Mouse (Mus musculus) kidney, postnatal 0 days (tissue): ENCODE data around the gene Syt5. TPM values are rescaled to one million over a fixed set of nuclear protein-coding genes. Genes with fewer than 3 reads are reported as not detected.

Experiments used
- ATAC-seq: fragments of 200-750 bp; cut with Nextera tagmentation; replicated peaks from 2 replicates; pipeline ENCODE4 v1.8.0; 2017; ENCODE audit warnings: low read depth, moderate number of reproducible peaks, moderate TSS enrichment, moderate library complexity; ENCODE audit not compliant: low FRiP score
- DNase-seq: peaks from one replicate; pipeline ENCODE4 v3.0.0-alpha.2; 2016; ENCODE audit warnings: low spot score
- H3K27ac ChIP-seq: fragments of 300-500 bp; sonication (generic); 2 replicates; pipeline ENCODE4 v1.5.1; 2014; ENCODE audit warnings: mild to moderate bottlenecking
- H3K27me3 ChIP-seq: fragments of 300-500 bp; sonication (generic); 2 replicates; pipeline ENCODE4 v1.6.1; 2014; ENCODE audit warnings: low read length, mixed read lengths; ENCODE audit not compliant: insufficient read depth
- H3K36me3 ChIP-seq: fragments of 300-500 bp; sonication (generic); 2 replicates; pipeline ENCODE4 v1.6.1; 2014; ENCODE audit warnings: low read length, mixed read lengths; ENCODE audit not compliant: insufficient read depth
- H3K4me1 ChIP-seq: fragments of 300-500 bp; sonication (generic); replicated peaks from 2 replicates; pipeline ENCODE4 v1.6.1; 2014; ENCODE audit warnings: antibody characterized with exemption, low read length, mixed read lengths; ENCODE audit not compliant: insufficient read depth
- H3K4me2 ChIP-seq: fragments of 300-500 bp; sonication (generic); 2 replicates; pipeline ENCODE4 v1.6.1; 2014; ENCODE audit warnings: mild to moderate bottlenecking, low read length, moderate library complexity, mixed read lengths
- H3K4me3 ChIP-seq: fragments of 300-500 bp; sonication (generic); replicated peaks from 2 replicates; pipeline ENCODE4 v1.5.1; 2014; ENCODE audit warnings: low read depth, low read length
- H3K9ac ChIP-seq: fragments of 300-500 bp; sonication (generic); 2 replicates; pipeline ENCODE4 v1.6.1; 2014; ENCODE audit warnings: low read depth, low read length
- H3K9me3 ChIP-seq: fragments of 300-500 bp; sonication (generic); replicated peaks from 2 replicates; pipeline ENCODE4 v1.6.1; 2016; ENCODE audit warnings: low read length, inconsistent platforms, mixed read lengths
- CTCF ChIP-seq: IDR thresholded peaks from 2 replicates; pipeline ENCODE4 v1.5.1; 2016; ENCODE audit warnings: antibody characterized with exemption, low read depth, mild to moderate bottlenecking, moderate library complexity
- WGBS: fragments of 180-500 bp; shearing (Covaris S2); extraction: QIAGEN DNeasy Blood & Tissue Kit; methylation state at CpG from one replicate; pipeline ENCODE4 v1.1.7; 2014; 5-methylcytosine and 5-hydroxymethylcytosine counted together
- polyA plus RNA-seq: library from polyadenylated mRNA; unstranded; fragments of >200 nt; fragmentation: Nextera tagmentation; extraction: Ambion mirVana; gene quantifications from 2 replicates; pipeline ENCODE4 v1.2.1, GENCODE M21; 2015

The Syt5 gene
- polyA plus RNA-seq, 1 experiment from 2014 or later, result 6.6 TPM

DNA sequence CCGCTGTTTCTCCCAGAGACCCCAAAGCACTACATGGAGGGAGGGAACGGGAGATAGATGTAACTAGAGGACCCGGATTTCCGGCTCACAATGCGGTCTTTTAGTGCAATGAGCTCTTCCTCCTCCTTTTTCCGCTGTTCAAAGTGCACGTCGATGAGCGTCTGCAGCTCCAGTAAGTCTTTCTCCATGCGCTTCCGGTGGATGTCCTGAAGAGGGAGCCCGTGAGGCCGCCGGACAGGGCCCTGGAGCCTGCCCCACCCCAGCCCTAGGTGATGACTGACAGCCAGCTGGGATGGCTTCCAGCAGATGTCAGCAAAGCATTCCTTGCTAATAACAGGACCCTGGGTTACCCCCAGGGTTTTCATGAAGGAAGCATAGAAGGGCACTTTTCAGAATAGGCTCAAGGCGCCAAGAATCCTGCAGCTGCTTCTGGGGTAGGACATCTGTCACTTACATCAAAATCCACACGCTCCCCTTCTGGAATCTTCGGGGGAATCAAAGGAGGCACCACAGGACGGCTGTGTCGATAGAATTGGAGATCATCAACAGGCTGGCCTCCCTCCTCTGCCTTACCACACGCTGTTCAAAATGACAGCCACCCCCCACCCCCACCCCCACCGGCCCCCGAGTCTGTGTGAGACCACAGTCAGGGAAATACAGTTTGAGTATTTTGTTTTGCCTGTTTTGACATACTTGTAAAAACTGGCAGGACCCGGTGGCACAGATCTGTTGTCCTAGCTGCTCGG, 37.3 kb downstream of the Syt5 start:
- WGBS, result 16% methylated on average over 24 of the region's 24 CpGs

GRCm38 (mm10) chr7:4508739-4509116, 38.6 kb downstream of the Syt5 start:
- H3K27ac ChIP-seq, result no peak overlapping the region
- no peaks in the 10 kb centered on the region for H3K36me3 ChIP-seq
- ATAC-seq (no peak), DNase-seq (no peak)
- no peak overlapping the region for H3K4me2 ChIP-seq
- no peak for TF ChIP-seq CTCF
- H3K4me3 ChIP-seq, result no peak overlapping the region
- no peaks in the 10 kb centered on the region for H3K4me1 ChIP-seq
- H3K9ac ChIP-seq, result no peak overlapping the region
- H3K27me3 ChIP-seq, result no peaks in the 10 kb centered on the region
- WGBS, result 92% methylated on average over 8 of the region's 8 CpGs
- H3K9me3 ChIP-seq, result no peaks in the 10 kb centered on the region

More for the DNA sequence above, 37.3 kb downstream of the Syt5 start:
- no peaks in the 10 kb centered on the region for H3K9me3 ChIP-seq
- DNase-seq, result peak; percentile 89
- peak; percentile 73 for ATAC-seq
- H3K4me2 ChIP-seq, result peak overlapping the region; percentile 37; the same call in 1 of the 2 replicates
- no peak overlapping the region for H3K4me3 ChIP-seq
- H3K4me1 ChIP-seq, result 0 out of 2 replicates have a peak, but pooled peaks cover 6% of the 10 kb centered on the region
- no peaks in the 10 kb centered on the region for H3K27me3 ChIP-seq
- TF ChIP-seq CTCF, result peak; percentile 85
- H3K9ac ChIP-seq, result no peak overlapping the region
- no peaks in the 10 kb centered on the region for H3K36me3 ChIP-seq
- H3K27ac ChIP-seq, result no peak overlapping the region

DNA sequence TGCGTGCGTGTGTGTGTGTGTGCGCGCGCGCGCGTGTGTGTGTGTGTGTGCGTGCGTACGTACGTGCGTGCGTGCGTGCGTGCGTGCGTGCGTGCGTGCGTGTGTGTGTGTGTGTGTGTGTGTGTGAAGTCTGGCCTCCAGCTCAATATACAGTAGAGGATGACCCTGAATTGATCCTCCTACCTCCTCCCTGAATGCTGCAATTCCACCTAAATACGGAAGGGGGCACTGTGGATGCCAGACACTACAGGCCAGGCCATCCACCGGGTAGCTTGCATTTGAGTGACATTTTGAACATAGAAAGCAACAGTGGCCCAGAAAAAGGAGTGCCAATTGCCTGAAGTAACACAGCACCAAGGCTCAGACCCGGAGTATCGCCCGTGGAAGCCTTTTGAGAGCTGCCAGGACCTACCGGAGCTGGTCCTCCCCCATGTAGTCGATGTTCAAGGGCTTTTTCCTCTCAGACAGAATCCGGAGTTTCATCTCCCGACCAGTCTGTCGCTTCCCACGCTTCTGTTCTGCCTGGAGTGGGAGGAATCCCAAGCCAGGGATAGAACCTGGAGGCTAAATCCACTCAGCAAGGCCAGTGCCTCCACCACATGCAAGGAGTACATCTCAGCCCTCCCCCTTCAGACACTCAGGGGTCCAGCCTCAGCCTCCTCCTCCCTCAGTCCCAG, 39.1 kb downstream of the Syt5 start:
- H3K4me1 ChIP-seq, result no peaks in the 10 kb centered on the region
- 82% methylated on average over 17 of the region's 32 CpGs for WGBS
- no peak overlapping the region for H3K4me2 ChIP-seq
- H3K27me3 ChIP-seq, result no peaks in the 10 kb centered on the region
- no peak overlapping the region for H3K4me3 ChIP-seq
- DNase-seq (no peak), ATAC-seq (no peak)
- no peaks in the 10 kb centered on the region for H3K36me3 ChIP-seq
- no peak overlapping the region for H3K9ac ChIP-seq
- peak; percentile 39; the same call in 1 of the 2 replicates for TF ChIP-seq CTCF
- no peaks in the 10 kb centered on the region for H3K9me3 ChIP-seq
- H3K27ac ChIP-seq, result no peak overlapping the region

DNA sequence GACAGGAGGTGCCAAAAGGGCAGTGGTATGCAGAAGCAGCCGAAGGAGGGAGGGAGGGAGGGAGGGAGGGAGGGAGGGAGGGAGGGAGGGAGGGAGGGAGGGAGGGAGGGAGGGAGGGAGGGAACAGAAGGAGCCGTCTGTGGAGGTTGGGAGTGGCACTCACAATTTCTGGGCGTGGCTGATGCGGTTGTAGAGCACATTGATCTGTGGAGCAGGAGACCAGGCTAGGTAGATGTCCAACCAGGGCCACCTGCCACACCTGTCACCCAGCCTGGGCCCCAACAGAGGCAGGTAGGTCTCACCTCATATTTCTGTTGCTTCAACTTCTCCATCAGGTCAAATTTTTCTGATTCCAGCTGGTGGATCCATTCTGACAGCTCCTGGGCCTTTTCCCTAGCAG, 40.1 kb downstream of the Syt5 start:
- 67% methylated on average over 3 of the region's 4 CpGs for WGBS
- Histone ChIP-seq H3K27me3 (no peaks in the 10 kb centered on the region), H3K9me3 (no peaks in the 10 kb centered on the region), H3K4me2 (no peak overlapping the region), H3K36me3 (no peaks in the 10 kb centered on the region), H3K4me3 (no peak overlapping the region), H3K9ac (no peak overlapping the region), H3K27ac (no peak overlapping the region), H3K4me1 (no peaks in the 10 kb centered on the region)
- ATAC-seq (no peak), DNase-seq (no peak)
- TF ChIP-seq CTCF, result no peak

DNA sequence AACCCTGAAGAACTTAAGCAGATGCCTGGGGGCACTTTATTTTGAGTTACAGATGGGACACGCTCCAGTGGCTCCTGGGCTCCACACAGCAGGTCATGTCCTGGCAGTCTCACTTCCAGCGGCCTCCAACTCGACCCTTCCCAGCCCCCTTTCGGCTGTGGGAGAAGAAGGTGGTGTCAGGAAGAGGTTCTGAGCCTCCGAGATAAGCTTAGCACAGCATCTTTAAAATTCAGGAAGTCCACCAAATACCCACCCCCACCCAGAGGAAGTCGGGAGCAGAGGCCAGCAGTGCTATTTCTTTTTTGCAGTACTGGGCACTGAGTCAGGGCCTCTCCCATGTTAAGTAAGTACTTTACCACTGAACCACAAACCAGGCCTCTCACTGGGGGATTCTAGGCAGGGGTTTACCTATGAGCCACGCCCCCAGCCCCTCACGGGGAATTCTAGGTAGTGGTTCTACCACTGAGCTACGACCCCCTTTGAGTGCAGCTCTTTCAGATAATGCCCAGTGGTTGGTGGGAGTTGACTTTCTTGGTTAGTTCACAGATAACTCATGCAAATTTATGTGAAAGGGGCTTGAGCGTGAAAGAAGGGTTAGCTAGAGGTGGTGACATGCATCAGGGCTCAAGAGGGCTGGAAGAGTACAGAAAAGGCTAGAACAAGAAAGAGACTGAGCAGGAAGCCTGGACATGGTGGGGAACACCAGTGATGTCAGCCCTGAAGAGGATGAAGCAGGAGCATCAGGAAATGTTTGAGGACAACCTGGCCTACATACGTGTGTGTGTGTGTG, 42.5 kb downstream of the Syt5 start:
- Histone ChIP-seq H3K27ac (peak overlapping the region; percentile 19; the same call in 1 of the 2 replicates), H3K4me2 (no peak overlapping the region), H3K4me1 (0 out of 2 replicates have a peak, but pooled peaks cover under 1% of the 10 kb centered on the region), H3K9me3 (no peaks in the 10 kb centered on the region), H3K9ac (no peak overlapping the region), H3K36me3 (no peaks in the 10 kb centered on the region), H3K4me3 (no peak overlapping the region), H3K27me3 (no peaks in the 10 kb centered on the region)
- DNase-seq, result no peak
- no peak for TF ChIP-seq CTCF
- 45% methylated on average over 11 of the region's 11 CpGs for WGBS
- no peak for ATAC-seq

DNA sequence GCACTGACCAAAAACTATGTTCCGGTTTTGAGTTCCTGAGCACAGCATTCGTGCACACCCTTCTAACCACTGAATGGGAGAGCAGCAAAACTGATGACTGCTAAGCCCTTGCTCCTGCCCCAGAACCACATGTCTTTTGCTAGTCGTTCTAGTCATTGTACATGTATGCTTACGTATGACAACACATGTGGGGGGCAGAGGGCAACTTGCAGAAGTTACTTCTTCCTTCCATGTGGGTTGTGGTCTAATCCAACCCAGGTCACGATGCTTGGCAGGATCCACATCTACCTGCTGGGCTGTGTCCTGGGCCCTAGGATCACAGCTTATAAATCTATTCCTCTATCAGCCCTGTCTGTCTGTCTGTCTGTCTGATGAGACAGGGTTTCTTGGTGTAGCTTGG, 43.5 kb downstream of the Syt5 start:
- Histone ChIP-seq H3K27ac (no peak overlapping the region), H3K27me3 (no peaks in the 10 kb centered on the region), H3K4me3 (no peak overlapping the region), H3K4me1 (peaks cover 9% of the 10 kb centered on the region; the same call in 1 of the 2 replicates), H3K36me3 (no peaks in the 10 kb centered on the region), H3K4me2 (no peak overlapping the region), H3K9me3 (no peaks in the 10 kb centered on the region), H3K9ac (no peak overlapping the region)
- TF ChIP-seq CTCF, result no peak
- whole genome bisulfite sequencing, result 79% methylated on average over 5 of the region's 5 CpGs
- DNase-seq (no peak), ATAC-seq (no peak)
